Mouse (Mus musculus): ENCODE data around the gene Eftud2.

The Eftud2 gene

DNA sequence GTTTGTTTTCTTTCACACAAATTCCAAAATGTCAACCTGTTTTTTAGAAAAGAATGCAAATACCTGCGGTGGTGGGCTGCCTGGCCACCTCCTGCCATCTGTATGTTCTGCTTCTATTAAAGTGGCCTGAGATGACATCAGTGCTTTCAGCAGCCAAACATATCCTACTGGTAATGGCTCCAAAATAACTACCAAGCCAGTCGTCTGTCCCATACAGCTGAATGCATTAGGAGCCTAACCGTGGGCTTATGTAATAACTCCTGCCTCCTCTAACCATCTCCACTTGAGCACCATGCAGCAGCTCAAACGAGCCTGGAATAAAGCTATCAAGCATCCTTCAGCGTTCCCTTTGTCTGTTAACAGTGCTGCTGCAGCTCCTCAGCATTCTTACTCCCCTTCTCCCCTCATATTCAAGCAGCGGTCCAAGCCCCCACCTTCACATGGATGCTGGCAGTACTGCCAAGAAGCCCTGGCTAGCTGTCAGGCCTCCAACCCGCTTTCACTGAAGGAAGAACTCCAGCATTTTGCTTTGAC, 5.9 kb downstream of the Eftud2 start:
- no peak for DNase-seq

DNA sequence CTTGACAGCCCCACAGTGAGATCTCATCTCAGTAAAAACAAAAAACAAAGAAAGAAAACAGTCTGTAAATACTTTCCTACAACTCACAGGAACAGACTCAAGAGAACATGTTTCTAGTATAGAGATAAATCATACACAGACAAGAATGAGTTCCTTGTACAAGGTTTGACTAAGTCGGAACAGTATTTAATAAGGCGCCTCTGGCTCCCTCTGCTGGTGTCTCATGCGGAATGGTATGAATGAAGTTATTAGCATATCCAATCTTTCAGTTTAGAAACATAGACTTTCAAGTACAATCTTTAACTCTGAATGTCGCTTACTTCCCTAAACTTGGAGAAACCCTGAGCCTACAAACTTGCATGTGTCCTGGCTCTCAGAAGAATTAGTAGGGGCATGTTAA, 16.5 kb downstream of the Eftud2 start:
- DNase-seq = peak; percentile 82

DNA sequence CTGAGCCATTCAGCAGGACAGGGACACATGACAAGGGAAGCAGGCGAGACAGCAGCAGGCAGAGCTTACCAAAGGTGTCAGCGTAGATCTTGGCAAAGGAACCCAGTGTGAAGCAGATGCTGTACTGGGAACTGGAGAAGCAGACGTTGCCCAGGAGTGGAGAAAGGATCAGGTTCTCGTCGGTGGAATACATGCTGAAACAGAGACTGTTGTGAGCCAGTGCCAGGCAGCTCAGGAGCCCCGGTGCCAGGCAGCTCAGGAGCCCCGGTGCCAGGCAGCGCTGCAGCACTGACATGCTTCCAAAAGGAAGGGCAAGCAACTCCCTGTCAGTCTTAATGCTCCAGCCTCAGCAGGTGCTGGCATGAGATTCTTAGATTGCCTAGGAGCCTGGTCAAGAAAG, 20.9 kb downstream of the Eftud2 start:
- DNase-seq = no peak

DNA sequence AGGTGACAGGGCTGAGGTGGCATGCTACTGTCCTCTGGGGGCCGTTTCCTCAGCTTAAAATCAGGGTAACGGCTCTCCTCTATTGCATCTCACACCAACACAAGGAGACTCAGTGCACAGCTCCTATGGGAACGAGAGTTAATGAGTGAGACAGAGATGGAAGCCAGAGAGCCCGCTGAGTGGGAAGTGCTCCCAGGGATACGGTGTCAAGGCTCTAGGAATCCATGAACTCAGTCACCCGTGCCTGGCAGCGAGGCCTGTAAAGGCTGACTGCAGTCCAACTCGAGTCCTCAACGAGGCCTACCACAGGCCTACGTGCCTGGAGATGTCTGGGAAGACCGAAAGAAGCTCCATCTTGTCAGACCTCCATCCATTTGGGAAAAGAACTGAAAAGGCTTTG, 21.8 kb downstream of the Eftud2 start:
- DNase-seq = no peak

DNA sequence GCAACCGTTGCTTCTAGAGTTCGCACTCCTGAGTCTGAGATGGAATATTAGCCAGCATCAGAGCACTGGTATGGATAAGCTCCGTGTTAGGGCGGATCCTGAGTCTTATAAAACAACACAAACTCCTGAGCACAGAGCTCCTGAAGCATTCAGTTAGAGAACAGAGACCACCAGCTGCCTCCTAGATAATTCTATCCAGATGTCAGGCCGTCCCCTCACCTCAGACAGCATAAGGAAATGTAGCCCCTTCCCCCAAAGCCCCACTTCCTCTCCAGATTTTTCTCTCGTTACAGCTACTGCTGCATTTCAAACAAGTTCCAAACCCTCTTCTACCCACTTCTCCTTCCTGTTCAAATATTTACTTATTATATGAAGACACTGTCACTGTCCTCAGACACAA, 24.8 kb downstream of the Eftud2 start:
- DNase-seq = no peak

DNA sequence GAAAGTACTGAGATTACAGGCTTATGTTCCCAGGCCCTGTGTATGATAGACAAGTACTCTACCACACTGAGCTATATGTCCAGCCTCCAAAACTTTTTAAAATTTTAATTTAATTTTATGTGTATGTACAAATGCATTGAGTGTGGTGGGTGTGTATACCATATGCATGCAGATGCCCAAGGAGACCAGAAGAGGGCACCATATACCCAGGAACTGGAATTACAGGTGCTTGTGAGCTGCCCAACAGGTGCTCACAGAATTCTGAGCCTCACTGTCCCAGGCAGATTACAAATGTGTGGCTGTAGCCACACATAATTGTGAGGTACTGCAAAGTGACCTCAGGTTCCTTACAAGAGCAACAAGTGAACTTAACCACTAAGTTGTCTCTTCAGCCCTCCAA, 27.0 kb downstream of the Eftud2 start:
- no peak for DNase-seq

DNA sequence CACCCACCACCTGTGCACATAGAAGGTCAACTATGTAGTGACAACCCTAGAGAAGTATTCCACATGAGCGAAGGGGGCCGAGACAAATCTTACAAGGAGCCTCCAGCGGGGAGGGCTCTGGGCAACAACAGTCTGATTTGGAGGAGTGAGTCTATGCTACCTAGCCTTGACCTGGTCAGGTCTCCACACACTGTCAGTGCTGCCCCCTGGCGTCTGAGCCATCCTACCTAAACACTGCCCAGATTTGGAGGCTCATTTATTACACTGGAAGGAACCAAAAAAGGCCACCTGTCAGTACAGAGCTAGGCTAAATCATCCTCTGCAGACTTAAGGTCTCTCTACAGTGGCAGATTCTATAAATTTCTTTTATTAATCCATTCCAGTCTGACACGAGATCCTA, 28.9 kb downstream of the Eftud2 start:
- peak; percentile 83 for DNase-seq

DNA sequence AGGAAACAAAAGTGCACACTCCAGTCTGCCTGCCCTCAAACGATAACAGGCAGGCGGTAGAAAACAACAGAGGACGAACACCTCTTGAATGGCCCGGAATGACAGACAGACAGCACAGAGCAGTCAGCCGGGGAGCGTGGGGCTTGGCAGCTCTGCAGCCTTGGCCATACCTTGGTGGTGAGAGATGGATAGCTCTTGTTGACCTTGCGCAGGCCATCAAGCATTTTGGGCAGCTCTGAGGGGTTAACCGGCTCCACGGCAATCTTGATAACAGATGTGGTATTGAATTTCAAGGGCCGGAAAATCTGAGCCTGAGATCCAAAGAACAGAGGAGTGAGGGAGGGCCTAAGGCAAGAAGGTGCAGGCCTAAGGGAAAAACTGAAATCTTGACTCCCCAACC, 34.9 kb downstream of the Eftud2 start:
- no peak for DNase-seq

DNA sequence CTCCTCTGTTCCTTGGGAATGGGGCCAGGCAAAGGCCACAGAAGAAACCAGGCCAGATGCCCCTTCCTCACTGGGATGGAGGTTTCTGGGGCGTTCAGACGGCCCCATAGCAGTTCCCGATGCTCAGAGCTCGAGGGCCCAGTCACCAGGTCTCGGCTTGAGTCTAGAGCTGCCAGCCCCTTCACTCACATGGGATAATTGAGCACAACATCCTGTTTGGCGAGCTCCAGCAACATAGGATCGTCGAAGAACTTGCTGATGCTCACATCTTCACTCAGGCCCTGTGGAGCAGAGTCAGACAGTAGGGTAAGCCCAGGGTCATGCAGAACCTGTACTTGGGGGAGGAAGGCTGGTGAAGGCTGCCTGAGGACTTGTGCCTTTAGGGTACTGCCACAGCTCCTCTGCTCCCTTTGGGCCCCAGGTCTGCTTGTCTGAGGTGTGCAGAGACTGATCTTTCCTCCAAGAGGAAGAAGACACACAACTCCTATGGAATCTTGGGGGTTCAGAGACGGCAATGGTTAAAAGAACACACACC, 42.1 kb downstream of the Eftud2 start:
- DNase-seq = no peak

DNA sequence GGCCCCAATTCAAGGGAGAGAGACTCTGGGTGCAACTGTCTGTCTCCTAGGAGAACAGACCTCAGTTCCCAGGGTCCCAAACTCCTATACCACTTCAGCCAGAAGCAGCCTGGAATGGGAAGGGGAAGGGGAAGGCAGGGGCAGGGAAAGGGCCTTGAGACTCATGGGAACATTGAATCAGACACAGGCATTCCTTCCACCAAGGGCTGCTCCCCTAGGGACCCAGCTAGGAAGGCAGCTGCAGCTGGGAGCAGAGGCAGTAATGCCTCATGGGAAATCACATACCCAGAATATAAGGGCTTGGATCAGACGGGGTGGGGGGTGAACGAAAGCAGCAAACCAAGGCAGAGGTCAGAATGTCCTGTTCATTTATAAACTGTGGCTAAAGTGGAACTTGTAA, 42.7 kb downstream of the Eftud2 start:
- no peak for DNase-seq

DNA sequence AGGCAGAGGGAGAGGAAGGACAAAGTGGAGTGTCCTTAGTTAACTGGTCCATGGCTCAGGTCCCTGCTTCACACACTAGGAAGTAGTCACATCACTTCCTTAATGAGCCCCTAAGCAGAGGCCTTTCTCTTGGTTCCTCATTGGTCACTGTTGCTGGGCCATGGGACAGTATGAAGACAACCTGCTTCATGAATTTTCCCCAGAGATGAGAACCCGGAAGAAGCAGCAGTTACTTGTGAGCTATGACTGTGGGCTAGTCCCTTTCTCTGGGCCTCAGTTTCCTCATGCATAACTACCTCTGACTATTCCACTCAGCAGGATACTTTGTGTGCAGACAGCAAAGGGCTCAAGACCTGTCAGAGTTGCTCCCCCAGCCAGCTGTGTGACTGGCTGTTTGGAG, 43.4 kb downstream of the Eftud2 start:
- DNase-seq = no peak

DNA sequence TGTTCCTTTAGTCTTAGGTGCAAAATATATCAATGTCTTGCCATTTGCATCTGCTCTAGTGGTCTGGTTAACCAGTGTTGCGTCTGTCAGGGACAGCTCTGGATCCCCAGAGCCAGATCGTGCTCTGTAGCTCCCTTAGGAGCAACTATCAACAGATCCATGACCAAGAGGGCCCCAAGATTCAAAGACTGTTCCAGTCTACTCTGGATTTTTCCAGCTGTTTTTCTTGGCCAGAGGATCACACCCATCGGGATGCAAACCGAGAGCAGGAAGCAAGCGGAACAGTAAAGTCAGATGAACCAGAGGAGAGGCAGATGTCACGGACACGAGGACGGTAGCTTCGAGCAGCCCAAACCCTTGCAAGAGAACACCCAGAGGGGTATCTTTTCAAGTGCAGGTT, 44.6 kb downstream of the Eftud2 start:
- DNase-seq = no peak

DNA sequence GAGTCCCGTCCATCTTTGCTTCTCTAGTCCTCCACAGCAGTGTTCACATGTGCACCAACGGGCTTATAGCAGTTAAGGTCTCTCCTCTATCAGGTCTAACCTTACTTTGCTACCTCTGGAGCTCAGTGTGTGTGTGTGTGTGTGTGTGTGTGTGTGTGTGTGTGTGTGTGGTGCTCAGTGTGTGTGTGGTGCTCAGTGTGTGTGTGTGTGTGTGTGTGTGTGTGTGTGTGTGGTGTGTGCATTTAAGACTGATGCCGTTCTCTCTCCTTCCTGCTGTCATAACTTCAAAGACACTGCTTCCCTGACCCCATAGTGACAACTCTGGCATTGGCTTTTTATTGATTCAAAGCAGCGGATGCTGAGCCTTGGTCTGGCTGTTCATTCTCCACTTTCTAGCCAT, 45.2 kb downstream of the Eftud2 start, which contains the start of gene Higd1b:
Gene Higd1b, plus strand, starts transcription at position 301 of the 400 bp plus-strand sequence.
- no peak for DNase-seq

DNA sequence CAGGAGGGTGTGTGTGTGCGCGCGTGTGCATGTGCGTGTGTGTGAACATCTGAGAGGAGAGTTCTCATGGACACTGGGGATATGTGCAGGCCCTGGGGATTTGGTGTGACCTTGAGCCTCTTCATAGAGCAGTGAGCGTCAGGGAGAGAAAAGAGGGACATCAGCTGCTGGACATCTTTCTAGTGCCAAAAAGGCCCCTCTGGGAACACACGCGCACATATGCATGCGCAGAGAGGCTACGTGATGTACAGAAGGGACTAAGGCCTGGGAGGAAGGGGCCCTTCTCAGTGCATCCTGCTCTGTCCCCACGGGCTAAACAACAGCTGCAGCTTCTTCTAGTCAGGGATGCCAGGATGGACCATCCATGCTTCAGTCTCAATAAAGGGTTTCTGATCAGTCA, 46.6 kb downstream of the Eftud2 start:
- no peak for DNase-seq

DNA sequence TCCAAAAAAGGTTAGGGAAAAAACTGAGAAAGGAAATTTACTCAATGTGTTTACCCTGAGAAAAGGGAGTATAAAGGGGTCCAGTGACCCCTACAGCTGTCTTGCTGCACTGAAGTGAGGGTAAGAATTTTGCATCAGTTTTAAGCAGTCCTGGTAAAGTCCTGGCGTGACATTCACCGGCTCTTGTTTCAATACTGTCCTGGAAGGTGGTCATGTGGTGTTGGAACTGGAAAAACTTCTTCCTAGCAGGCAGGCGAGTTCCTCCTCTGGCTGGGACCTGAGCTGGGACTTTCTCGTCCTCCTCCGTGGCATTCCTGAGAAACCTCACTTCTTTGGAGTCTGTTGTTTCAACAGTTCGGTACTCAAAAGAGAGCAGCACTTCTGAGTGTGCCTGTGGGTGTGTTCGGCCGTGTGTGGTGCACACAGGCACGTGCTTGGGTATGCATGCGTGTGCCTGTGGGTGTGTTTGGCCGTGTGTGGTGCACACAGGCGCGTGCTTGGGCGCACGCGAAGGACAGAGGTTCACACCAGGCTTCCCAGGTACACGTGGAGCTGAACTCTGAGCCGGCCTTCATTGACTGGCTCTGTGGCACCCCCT, 48.0 kb downstream of the Eftud2 start:
- no peak for DNase-seq

DNA sequence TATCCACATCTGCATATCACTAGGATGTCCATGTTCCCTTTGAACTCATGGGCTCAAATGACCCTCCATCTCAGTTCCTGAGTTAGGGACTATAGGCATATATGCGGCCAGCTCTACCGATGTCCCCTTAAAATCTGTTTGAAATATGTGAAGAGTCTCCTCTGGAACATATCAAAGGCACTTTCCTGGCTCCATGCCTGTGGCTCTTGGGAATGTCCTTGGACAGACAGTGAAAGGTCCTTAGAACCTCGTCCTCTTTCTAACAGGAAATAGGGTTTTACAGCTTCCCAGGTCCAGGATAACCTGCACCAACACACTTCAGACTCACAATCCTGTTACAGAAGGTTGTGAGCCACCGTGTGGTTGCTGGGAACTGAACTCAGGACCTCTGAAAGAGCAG, 50.5 kb downstream of the Eftud2 start:
- no peak for DNase-seq

DNA sequence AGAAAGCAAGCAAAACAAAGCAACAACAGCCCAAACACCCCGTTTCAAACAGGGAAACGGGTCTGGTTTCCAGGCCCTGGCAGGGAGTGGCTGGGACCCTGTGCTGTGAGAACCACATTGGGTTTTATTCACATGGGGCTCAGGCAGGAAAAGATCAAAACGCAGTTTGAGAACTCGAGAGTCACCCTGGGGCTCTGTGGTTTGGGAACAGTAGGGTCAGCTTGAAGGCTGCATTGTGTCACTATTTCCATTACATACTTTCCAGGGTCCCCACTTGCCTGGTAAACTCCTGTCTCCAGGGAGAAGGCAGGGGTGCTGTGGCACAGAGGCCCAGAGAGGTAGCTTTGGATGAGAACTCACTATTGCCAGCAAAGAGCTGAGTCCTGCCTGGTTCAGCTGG, 53.7 kb downstream of the Eftud2 start:
- no peak for DNase-seq

DNA sequence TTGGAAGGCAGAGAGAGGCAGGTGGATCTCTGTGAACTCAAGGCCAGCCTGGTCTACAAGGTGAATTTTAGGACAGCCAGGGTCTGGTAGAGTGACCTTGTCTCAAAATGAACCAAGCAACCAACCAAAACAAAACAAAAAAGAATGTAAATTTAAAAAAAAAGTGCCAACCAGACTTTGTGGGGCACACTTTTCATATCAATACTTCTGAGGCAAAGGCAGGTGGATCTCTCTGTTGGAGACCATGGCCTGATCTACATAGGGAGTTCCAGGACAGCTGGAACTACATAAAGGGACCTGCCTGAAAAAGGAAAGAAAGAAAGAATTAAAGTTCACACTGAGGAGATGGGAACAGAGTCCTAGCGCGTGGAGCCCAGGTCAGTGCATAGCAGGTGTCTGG, 54.3 kb downstream of the Eftud2 start:
- no peak for DNase-seq

DNA sequence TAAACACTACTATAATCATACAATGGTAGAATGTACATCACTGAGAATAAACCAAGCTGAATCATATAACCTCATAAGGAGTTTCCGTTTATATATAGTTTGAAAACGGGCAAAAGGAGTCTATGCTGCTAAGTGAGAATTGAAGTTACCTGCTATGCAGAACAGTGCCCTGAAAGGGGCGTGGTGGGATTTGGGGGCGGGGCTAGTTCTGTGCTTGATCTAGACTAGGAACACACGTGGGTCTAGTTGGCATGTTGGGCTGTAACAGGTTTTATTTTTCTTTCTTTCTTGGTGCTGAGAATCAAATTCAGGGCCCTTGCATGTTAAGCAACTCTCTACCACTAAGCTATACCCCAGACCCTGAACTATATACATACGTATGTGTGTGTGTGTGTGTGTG, 59.6 kb downstream of the Eftud2 start:
- DNase-seq = peak; percentile 63

DNA sequence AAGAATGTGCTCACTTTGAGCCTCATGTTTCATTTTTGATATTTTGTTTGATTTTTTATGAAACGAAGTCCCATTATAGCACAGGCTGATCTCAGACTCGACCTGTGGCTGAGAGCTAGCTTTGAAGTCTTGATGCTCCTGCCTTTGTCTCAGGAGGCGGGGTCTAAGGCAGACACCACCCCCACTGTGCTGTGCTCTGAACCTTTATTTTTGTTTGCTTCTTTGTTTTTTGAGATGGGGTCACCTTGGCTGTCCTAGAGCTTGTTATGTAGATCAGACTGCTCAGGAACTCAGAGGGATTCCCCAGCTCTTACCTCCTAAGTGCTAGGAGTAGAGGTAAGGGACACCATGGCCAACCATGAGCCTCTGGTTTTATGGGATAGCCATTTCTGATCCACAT, 60.4 kb downstream of the Eftud2 start:
- DNase-seq = peak; percentile 20

DNA sequence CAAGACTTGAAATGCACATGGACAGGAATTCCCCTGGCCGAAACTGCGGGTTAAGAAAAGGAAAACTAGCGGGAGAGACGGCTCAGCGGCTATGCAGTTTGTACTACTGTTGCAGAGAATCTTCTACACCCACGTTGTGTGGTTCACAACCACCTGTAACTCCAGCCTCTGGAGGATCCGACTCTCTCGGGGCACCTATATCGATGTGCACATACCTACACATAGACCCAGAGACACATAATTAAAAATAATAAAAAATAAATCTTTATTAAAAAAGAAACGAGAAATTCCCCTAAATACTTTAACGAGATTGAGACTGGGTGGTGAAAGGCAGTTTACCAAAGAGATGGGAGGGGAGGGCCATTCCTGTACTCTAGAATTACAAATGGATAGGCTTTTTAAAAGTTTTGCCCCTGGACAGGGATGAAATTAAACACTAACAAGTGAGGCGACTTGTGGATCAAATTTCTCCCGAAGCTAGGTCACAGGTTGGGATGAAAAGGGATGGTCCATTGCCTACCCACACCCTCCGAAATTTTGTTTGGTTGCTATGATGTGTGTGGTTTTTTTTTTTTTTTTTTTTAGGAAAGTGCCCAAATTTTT, 60.9 kb downstream of the Eftud2 start:
- DNase-seq = peak; percentile 18

DNA sequence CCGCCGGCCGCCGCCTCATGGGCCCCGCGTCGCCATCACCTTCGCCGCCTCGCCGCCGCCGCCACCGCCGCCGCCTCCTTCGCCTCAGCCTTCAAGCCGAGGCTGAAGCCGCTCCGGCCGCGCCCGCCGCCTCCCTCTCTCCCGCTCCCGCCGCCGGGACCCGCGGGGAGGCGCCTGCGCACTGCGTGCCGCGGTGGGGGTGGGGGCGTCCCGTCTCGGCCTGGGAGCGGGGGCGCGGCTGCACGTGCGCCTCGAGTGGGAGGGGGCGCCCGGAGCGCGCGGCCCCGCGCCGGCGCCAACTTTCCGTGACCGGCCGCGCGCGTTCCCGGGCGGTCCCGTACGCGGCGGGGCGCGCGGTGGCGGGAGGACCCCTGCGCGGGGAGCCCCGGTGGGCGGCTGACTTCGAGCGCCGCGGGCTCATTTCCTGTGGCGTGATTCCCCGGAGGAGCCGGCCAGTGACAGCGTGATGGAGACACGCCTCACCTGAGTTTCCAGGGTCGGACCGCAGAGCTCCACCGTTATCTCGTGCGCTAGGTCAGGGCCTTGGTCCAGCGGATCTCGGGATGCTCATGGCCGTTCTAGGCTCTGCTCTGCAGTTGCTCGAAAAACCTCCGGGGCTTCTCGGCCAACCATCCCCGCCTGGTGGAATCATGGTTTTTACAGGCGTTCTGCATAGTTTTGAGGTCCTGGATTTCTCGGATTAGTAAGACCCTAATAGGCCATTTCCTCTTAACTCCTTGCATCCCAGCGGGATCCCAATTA, 61.6 kb downstream of the Eftud2 start, which contains the start of gene Gjc1:
Gene Gjc1, minus strand, starts transcription at position 680 of the 762 bp plus-strand sequence.
- DNase-seq = peak; percentile 66

DNA sequence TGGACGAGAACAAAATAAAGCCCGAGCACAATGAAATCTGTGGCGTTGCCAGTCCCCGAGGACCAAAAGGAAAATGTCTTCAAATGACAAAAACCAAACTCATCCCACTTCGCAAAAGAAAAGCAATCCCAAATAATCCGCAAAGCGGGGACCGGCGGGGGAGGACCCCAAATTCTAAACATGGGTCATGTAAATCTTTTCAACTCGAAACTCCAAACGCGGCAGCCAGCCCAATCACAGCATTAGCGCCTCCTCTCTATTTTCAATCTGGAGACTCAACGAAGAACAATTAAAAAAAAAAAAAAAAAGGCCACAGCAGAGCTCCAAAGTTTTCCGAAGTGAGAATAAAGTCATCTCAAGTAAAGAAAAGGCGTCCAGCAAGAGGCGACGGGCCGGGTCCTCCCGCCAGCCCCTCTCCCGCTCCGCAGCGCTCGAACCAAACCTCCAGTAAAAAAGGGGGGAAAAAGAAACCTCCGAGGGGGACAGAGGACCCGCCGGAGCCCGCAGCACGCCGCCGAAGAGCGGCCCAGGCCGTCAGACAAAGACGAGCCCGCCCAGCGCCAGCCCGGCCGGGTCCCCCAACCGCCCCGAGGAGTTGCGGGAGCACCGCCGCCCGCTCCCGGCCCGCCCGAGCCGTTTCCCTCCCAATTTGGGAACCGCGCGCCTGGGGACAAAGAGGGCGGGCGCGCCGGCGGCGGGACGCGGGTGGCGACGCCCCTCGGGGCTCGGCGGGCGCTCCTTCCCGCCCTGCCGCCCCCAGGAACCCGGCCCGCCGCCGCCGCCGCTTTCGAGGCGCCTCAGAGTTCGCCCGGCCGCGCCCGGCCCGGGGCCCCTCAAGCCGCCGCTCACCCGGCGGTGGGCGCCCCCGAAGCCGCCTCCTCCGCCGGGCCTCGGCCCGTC, 62.4 kb downstream of the Eftud2 start:
- DNase-seq = peak; percentile 54
